Mouse (Mus musculus) cerebellum, adult 2 months (tissue): Measurements from ENCODE around the gene Abat.

Experiments used
- CTCF ChIP-seq: fragments of 200-500 bp; IDR thresholded peaks from 2 replicates; pipeline ENCODE4 v1.5.1; 2011; ENCODE audit warnings: low read depth, mild to moderate bottlenecking, control low read depth, low read length, moderate library complexity, borderline replicate concordance; ENCODE audit not compliant: insufficient read depth
- POLR2A ChIP-seq: fragments of 200-500 bp; IDR thresholded peaks from 2 replicates; pipeline ENCODE4 v1.6.1; 2011; ENCODE audit warnings: low read length, control low read depth, borderline replicate concordance; ENCODE audit not compliant: insufficient read depth

GRCm38 (mm10) chr16:8582579-8583295 lies 69.5 kb downstream of the Abat start:
- TF ChIP-seq POLR2A, result no peak
- no peak for TF ChIP-seq CTCF
